Mouse (Mus musculus): ENCODE measurements around the gene Anks3.

DNA sequence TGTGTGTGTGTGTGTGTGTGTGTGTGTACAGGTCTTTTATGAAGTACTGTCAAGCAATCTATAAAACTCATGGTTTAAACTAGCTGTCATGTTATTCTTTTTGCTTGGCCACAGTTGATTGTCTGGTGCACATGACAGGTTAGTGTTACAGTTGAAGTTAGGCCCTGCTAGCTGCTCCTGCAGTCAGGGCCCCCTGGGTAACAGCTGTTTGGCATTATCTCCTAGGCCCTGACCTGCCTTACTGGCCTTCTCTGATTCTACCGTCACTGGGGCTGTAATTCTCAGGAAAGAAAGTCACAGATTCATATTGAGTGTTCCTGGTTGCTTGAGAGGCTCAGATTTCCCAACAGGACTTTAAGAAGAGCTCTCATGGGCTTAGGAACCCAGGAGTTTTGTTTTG is 58.4 kb downstream of the Anks3 start:
- TF ChIP-seq CTCF (IDR thresholded peaks at IDR 0.05 in 2 of 3, conservative IDR thresholded peaks at IDR 0.05 in 1 of 3; ENCODE audit: control insufficient read depth in 1 of 3, insufficient read depth in 1 of 3, low read depth in 2 of 3, low read length in 3 of 3, poor library complexity in 1 of 3, severe bottlenecking in 1 of 3) (no peak), EP300 (IDR thresholded peaks at IDR 0.05; ENCODE audit: low read depth in 1 of 2, low read length in 2 of 2) (no peak), JUND (IDR thresholded peaks at IDR 0.05; ENCODE audit: low read depth, low read length) (no peak), ZNF384 (IDR thresholded peaks at IDR 0.05; ENCODE audit: low read depth, low read length) (no peak), POLR2A (IDR thresholded peaks at IDR 0.05; ENCODE audit: control insufficient read depth in 1 of 2, insufficient read depth in 1 of 2, low read depth in 1 of 2, low read length in 2 of 2, poor library complexity in 1 of 2) (no peak), MEF2A (IDR thresholded peaks at IDR 0.05; ENCODE audit: extremely low read depth, insufficient replicate concordance, low read depth, low read length, poor library complexity, severe bottlenecking) (no peak), HCFC1 (IDR thresholded peaks at IDR 0.05; ENCODE audit: low read depth, low read length) (no peak)
